Mouse (Mus musculus) midbrain, postnatal 0 days (tissue): ENCODE results near the gene Cacna2d4. TPM values are rescaled to one million over a fixed set of nuclear protein-coding genes. Genes with fewer than 3 reads are reported as not detected.

ENCODE experiments used
- ATAC-seq: fragments of 200-750 bp; cut with Nextera tagmentation; 2 replicates; pipeline ENCODE4 v1.8.0; 2017; ENCODE audit warnings: moderate number of reproducible peaks, mild to moderate bottlenecking, moderate TSS enrichment, moderate library complexity; ENCODE audit not compliant: low FRiP score
- DNase-seq: peaks from one replicate; pipeline ENCODE4 v3.0.0-alpha.2; 2015; ENCODE audit warnings: low spot score
- H3K27ac ChIP-seq: fragments of 300-500 bp; sonication (generic); 2 replicates; pipeline ENCODE4 v1.5.1; 2014; ENCODE audit warnings: low read depth, mild to moderate bottlenecking, low read length, mixed read lengths
- H3K27me3 ChIP-seq: fragments of 300-500 bp; sonication (generic); 2 replicates; pipeline ENCODE4 v1.6.1; 2014; ENCODE audit warnings: low read length, control low read depth, mixed read lengths; ENCODE audit not compliant: insufficient read depth
- H3K36me3 ChIP-seq: fragments of 300-500 bp; sonication (generic); 2 replicates; pipeline ENCODE4 v1.6.1; 2014; ENCODE audit warnings: low read length, control low read depth, mixed read lengths; ENCODE audit not compliant: insufficient read depth
- H3K4me1 ChIP-seq: fragments of 300-500 bp; sonication (generic); 2 replicates; pipeline ENCODE4 v1.6.1; 2014; ENCODE audit warnings: mild to moderate bottlenecking, control low read depth, antibody characterized with exemption, low read length, mixed read lengths; ENCODE audit not compliant: insufficient read depth
- H3K4me2 ChIP-seq: fragments of 300-500 bp; sonication (generic); 2 replicates; pipeline ENCODE4 v1.6.1; 2014; ENCODE audit warnings: low read depth, mild to moderate bottlenecking, low read length, mixed read lengths; ENCODE audit not compliant: poor library complexity, severe bottlenecking
- H3K4me3 ChIP-seq: fragments of 300-500 bp; sonication (generic); 2 replicates; pipeline ENCODE4 v1.5.1; 2014; ENCODE audit warnings: low read depth, mild to moderate bottlenecking, low read length, moderate library complexity
- H3K9ac ChIP-seq: fragments of 300-500 bp; sonication (generic); replicated peaks from 2 replicates; pipeline ENCODE4 v1.6.1; 2014; ENCODE audit warnings: mild to moderate bottlenecking, low read length, moderate library complexity, mixed read lengths; ENCODE audit not compliant: poor library complexity, severe bottlenecking
- H3K9me3 ChIP-seq: fragments of 300-500 bp; sonication (generic); 2 replicates; pipeline ENCODE4 v1.6.1; 2016; ENCODE audit warnings: low read length, control low read depth
- CTCF ChIP-seq: IDR thresholded peaks from 2 replicates; pipeline ENCODE4 v1.5.1; 2016; ENCODE audit warnings: antibody characterized with exemption, mild to moderate bottlenecking
- WGBS: fragments of 180-500 bp; shearing (Covaris S2); extraction: QIAGEN DNeasy Blood & Tissue Kit; methylation state at CpG from one replicate; pipeline ENCODE4 v1.1.7; 2014; 5-methylcytosine and 5-hydroxymethylcytosine counted together
- polyA plus RNA-seq: library from polyadenylated mRNA; unstranded; fragments of >200 nt; fragmentation: Nextera tagmentation; extraction: Ambion mirVana; gene quantifications from 2 replicates; pipeline ENCODE4 v1.2.1, GENCODE M21; 2015
- total RNA-seq: library from RNA; depleted of rRNA; stranded (reverse); fragments of >200 nt; gene quantifications from 2 replicates; pipeline ENCODE4 v1.2.3, GENCODE M21; 2014

Gene Cacna2d4
- total and polyA plus RNA-seq, 2 experiments from 2014 or later: 0.74 to 0.77 TPM

- Histone ChIP-seq H3K9me3 (peaks cover 5% of the 10 kb centered on the region; the same call in 1 of the 2 replicates), H3K4me2 (no peak overlapping the region), H3K36me3 (no peaks in the 10 kb centered on the region), H3K4me3 (no peak overlapping the region), H3K27me3 (no peaks in the 10 kb centered on the region), H3K9ac (no peak overlapping the region), H3K27ac (no peak overlapping the region), H3K4me1 (no peaks in the 10 kb centered on the region)
- 80% methylated on average over 3 of the region's 3 CpGs for WGBS
- TF ChIP-seq CTCF: no peak
- ATAC-seq (no peak), DNase-seq (no peak)
Measured at GRCm38 (mm10) chr6:119248578-119248977, 12.3 kb downstream of the Cacna2d4 start.

GRCm38 (mm10) chr6:119249726-119250125 lies 13.4 kb downstream of the Cacna2d4 start:
- H3K27ac ChIP-seq: no peak overlapping the region
- no peaks in the 10 kb centered on the region for H3K36me3 ChIP-seq
- ATAC-seq (no peak), DNase-seq (no peak)
- no peak overlapping the region for H3K4me2 ChIP-seq
- H3K9ac ChIP-seq: no peak overlapping the region
- no peaks in the 10 kb centered on the region for H3K27me3 ChIP-seq
- peaks cover 5% of the 10 kb centered on the region; the same call in 1 of the 2 replicates for H3K9me3 ChIP-seq
- WGBS: 90% methylated on average over 10 of the region's 10 CpGs
- H3K4me3 ChIP-seq: no peak overlapping the region
- TF ChIP-seq CTCF: no peak
- no peaks in the 10 kb centered on the region for H3K4me1 ChIP-seq

GRCm38 (mm10) chr6:119251704-119252103 lies 15.4 kb downstream of the Cacna2d4 start:
- Histone ChIP-seq H3K27me3 (no peaks in the 10 kb centered on the region), H3K4me3 (no peak overlapping the region), H3K4me1 (no peaks in the 10 kb centered on the region), H3K27ac (no peak overlapping the region), H3K4me2 (no peak overlapping the region), H3K9ac (no peak overlapping the region), H3K36me3 (no peaks in the 10 kb centered on the region), H3K9me3 (no peaks in the 10 kb centered on the region)
- ATAC-seq (no peak), DNase-seq (no peak)
- 86% methylated on average over 4 of the region's 4 CpGs for WGBS
- no peak for TF ChIP-seq CTCF

- H3K4me1 ChIP-seq: no peaks in the 10 kb centered on the region
- no peak overlapping the region for H3K4me3 ChIP-seq
- no peak for ATAC-seq
- H3K36me3 ChIP-seq: no peaks in the 10 kb centered on the region
- WGBS: 75% methylated on average over 2 of the region's 2 CpGs
- DNase-seq: no peak
- no peaks in the 10 kb centered on the region for H3K9me3 ChIP-seq
- no peak overlapping the region for H3K4me2 ChIP-seq
- H3K27me3 ChIP-seq: no peaks in the 10 kb centered on the region
- H3K27ac ChIP-seq: no peak overlapping the region
- TF ChIP-seq CTCF: no peak
- no peak overlapping the region; the same call in 1 of the 2 replicates for H3K9ac ChIP-seq
Measured at GRCm38 (mm10) chr6:119276713-119277112, 40.4 kb downstream of the Cacna2d4 start.

- Histone ChIP-seq H3K4me1 (no peaks in the 10 kb centered on the region), H3K4me3 (no peak overlapping the region), H3K36me3 (no peaks in the 10 kb centered on the region), H3K27me3 (no peaks in the 10 kb centered on the region), H3K9me3 (no peaks in the 10 kb centered on the region), H3K9ac (no peak overlapping the region), H3K27ac (no peak overlapping the region), H3K4me2 (no peak overlapping the region)
- DNase-seq (peak; percentile 60), ATAC-seq (no peak)
- 67% methylated on average over 9 of the region's 9 CpGs for WGBS
- peak; percentile 36 for TF ChIP-seq CTCF
Measured at GRCm38 (mm10) chr6:119280761-119281160, 44.4 kb downstream of the Cacna2d4 start.

GRCm38 (mm10) chr6:119301310-119301709 lies 65.0 kb downstream of the Cacna2d4 start:
- Histone ChIP-seq H3K27me3 (no peaks in the 10 kb centered on the region), H3K4me3 (no peak overlapping the region), H3K4me2 (no peak overlapping the region), H3K4me1 (no peaks in the 10 kb centered on the region), H3K9me3 (no peaks in the 10 kb centered on the region), H3K36me3 (no peaks in the 10 kb centered on the region), H3K27ac (no peak overlapping the region), H3K9ac (no peak overlapping the region)
- WGBS: 93% methylated on average over 3 of the region's 3 CpGs
- DNase-seq: no peak
- TF ChIP-seq CTCF: no peak
- ATAC-seq: no peak
